Mouse (Mus musculus) fibroblast of lung, adult 2 months (primary cell): ENCODE results near the gene Sf3a2.
"Not testable (repeated sequence)": the region's sequence is repeated elsewhere in the genome, so short reads cannot be mapped to it uniquely, and the experiment has no call there.

Source experiments
- DNase-seq: peaks from one replicate; pipeline ENCODE4 v3.0.0-alpha.2; 2011; ENCODE audit warnings: low read depth

Gene Sf3a2

GRCm38 (mm10) chr10:80824827-80825226 lies 26.8 kb downstream of the Sf3a2 start:
- DNase-seq = no peak

GRCm38 (mm10) chr10:80826151-80827062 lies 28.4 kb downstream of the Sf3a2 start, which contains the start of gene Oaz1:
Gene Oaz1 (plus strand): TSS chr10:80826656.
- peak; percentile 100 for DNase-seq

DNA sequence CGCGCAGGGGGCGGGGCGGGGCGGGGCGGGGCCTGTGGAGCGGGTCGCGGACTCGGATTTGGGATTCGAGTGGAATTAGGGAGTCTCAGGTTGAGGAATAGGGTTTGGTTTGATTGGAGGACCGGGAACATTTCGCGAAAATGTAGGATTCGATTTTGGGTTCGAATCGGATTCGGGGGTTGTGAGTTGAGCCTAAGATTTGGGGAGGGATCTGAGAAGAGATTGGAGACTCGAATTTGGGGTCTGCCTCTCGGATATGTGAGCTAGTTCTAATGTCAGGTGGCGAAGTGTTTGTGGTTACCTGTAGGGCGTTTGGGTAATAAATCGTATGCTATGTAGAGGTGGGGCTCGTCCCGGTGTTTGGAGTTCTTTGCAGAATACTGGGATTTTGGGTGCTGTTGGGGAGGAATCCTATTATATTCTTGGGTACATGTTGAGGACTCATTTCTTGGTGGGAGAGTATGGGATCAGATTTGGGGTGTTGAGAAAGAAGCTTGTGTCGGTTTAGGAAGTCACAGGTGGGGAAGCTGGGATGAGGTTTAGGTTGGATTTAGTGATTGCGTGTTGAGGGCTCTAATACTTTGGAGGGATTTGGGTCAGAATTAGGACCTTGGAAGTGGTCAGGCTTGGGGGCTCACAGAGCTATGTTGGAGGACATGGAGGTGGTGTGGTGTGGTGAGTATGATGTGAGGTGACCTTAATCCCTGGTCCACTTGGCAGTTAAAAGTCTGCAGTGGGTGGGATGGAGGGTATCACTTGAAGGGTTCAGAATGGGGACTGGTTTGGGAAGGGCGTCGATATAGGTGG lies 29.3 kb downstream of the Sf3a2 start:
- no peak for DNase-seq

- DNase-seq = no peak
Measured at GRCm38 (mm10) chr10:80827870-80828420, 29.9 kb downstream of the Sf3a2 start.

GRCm38 (mm10) chr10:80828587-80828986 lies 30.6 kb downstream of the Sf3a2 start:
- DNase-seq = not testable (repeated sequence)

GRCm38 (mm10) chr10:80829359-80830278 lies 31.6 kb downstream of the Sf3a2 start:
- DNase-seq = no peak

GRCm38 (mm10) chr10:80831136-80831535 lies 33.1 kb downstream of the Sf3a2 start:
- DNase-seq = no peak

GRCm38 (mm10) chr10:80832818-80833217 lies 34.8 kb downstream of the Sf3a2 start:
- no peak for DNase-seq

GRCm38 (mm10) chr10:80835617-80836016 lies 37.6 kb downstream of the Sf3a2 start:
- no peak for DNase-seq

GRCm38 (mm10) chr10:80836949-80837379 lies 39.0 kb downstream of the Sf3a2 start:
- DNase-seq = no peak

DNA sequence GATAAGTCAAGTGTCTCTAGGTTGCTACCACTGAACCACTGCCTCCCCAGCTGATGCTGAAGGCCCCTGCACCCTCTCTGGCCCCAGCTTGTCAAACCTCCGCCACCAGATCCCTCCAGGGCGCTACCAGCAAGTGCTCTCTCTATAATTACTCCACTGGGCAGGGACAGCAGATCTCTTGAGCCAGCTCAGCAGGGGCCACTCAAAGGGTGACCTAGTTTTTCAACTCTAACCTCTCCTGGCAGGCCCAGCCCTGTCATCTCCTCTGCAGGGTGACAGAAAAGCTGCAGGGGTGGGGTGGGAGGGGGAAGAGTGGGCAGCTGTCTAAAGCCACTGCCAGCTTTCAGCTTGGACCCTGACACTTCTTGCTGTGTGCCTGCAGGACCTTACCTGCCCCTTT lies 39.8 kb downstream of the Sf3a2 start:
- no peak for DNase-seq

DNA sequence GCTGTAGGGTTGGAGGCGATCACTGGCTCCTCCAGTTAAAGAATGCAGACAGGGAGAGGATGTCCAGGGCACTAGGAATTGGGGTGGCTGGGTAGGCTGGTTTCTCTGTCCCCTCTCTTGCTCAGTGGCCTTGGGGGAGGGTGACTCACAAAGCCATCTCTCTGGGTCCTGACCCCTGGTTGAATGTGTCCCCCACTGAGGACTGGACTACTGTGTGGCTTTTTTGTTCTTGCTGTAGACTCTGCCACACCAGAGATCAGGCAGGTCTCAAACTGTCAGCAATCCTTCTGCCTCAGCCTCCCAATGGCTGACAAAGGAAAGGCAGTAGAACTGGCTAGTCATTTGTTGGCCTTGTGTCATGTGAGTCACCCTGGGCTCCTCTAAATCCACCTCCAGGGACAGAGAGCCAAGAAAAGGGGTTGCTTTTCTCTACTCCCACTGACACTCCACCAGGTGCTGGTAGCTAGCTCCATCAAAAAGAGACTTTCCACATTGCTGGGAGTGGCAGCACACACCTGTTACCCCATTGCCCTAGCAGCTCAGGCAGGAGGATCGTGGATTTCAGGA lies 40.4 kb downstream of the Sf3a2 start:
- no peak for DNase-seq

GRCm38 (mm10) chr10:80839848-80840247 lies 41.9 kb downstream of the Sf3a2 start:
- DNase-seq = no peak

- DNase-seq = no peak
Measured at GRCm38 (mm10) chr10:80841685-80842084, 43.7 kb downstream of the Sf3a2 start.

DNA sequence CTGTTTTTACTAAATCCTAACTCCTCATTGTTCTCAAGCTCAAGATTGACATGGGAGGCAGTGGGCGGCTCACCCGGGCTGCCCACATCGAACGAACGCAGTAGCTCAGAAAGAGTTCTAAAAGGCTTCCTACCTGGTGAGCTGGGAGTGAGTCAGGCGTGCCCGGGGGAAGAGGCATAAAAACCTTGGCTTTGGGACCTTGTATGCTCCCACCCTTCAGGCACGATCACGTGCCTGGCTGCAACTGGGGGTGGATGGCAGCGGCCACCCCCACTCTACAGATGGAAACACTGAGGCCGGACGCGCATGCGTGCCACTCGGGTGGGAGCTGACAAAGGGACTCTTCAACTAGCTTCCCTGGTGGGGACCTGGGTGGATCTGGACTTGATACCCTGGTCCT lies 44.3 kb downstream of the Sf3a2 start:
- no peak for DNase-seq

DNA sequence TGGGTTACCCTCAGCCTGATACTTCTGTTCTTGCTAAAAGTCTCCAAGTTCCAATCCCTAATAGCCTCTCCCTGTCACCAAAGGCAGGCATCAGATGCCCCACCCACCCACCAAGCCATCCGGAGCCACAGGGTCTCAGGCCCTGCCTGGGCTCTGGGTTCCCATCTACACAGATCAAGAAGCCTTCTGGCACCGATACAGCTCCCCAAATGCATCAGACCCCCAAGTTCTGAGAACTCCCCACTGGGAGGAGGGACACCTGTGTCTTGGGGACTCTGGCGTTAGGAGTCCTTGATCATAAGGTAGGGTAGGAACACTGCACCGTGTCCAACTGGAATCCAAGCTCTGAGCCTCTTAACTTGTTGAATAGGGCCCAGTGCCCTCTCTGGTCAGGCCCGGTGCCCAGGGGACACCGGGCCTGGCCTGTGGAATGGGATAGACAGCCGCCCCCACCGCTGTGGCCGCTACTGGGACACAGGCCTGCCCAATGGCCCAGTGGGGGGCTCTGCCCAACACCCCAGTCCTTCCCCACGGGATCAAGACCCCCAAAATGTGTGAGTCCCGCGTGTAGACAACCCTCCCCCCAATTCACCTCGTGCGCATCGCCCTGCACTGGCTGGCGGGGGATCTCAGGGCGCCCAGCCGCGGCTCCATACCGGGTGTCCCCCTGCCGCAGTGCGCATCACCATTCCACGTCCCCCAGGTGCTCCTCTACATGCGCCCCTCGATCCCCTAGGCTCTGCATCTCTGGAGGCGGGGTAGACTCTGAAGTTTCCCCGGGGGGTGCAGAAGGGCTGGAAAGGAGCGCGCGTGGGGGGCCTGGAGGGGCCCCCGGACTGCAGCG lies 45.3 kb downstream of the Sf3a2 start:
- no peak for DNase-seq

GRCm38 (mm10) chr10:80843931-80844547 lies 46.0 kb downstream of the Sf3a2 start, which contains the start of gene Lingo3:
Gene Lingo3 (minus strand): TSS chr10:80844039.
- DNase-seq = no peak

DNA sequence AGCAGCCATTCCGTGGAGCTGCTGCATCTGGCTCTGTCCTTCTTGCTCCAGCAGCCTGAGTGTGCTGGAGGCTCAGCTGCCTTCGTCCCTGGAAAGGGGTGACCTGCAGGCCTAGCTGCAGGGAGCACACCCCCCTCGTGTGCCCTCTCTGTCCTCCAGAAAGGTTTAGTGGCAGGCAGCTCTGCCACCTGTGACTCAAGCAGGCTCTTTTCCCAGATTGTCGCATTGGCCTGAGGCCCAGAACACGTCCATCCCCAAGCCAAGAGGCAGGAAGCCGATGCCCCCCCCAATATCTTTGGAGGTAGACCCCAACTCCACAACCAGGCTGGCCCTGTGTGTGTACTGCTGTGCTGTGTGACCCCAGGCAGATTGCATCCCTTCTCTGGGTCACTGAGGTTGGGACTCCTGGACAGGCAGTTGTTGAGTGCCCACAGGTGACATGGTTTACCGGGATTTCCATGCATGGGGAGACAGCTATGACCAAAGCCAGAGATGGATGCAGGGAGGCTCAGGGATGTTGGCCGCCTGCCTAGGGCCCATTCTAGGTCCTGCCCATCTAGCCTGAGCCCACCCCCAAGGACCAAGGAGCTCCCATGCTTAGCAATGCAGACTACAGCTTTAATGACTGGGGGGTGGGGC lies 47.2 kb downstream of the Sf3a2 start:
- DNase-seq = no peak

GRCm38 (mm10) chr10:80845732-80846131 lies 47.7 kb downstream of the Sf3a2 start:
- no peak for DNase-seq
